Mouse (Mus musculus): ENCODE measurements at regions not wholly inside any gene's neighbourhood (a gene's known extent, or its start where the extent isn't known, plus 50 kb on each side); places are given as distances from the start of the nearest gene placed in this dataset.

- no peak for TF ChIP-seq CTCF (IDR thresholded peaks at IDR 0.05; ENCODE audit: extremely low read depth, insufficient read length, insufficient replicate concordance, low read depth, low read length)
- no peak for TF ChIP-seq POLR2A (IDR thresholded peaks at IDR 0.05; ENCODE audit: low read depth, low read length)
Observed at GRCm38 (mm10) chrX:93160956-93161355, 125.3 kb upstream of the Arx start.

All from small intestine, adult 2 months (tissue).